Mouse (Mus musculus): Measurements from ENCODE around the gene Naxd.

DNA sequence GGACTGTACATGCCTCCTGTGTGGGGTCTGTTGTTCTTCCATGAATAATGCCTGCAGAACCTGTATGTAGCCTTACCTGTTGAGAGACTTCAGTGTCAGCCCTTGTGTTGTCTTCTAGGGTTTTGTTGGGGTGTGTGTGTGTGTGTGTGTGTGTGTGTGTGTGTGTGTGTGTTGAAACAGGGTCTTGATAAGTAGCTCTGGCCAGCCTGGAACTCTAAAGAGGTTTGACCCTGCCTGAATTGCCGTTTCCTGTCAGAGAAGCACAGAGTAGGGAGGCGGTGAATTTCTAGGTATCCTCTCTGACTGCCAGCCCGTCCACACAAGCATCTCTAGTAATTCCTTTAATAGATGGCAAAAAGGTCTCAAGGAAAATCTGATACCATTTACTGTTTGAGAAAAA is 62.2 kb downstream of the Naxd start:
- TF ChIP-seq POLR2A (IDR thresholded peaks at IDR 0.05; ENCODE audit: extremely low read depth, insufficient read depth, low read length) (no peak), CTCF (IDR thresholded peaks at IDR 0.05; ENCODE audit: extremely low read depth, insufficient read depth, low read length) (no peak)
